Mouse (Mus musculus): Measurements from ENCODE around the gene Asic2. TPM values are rescaled to one million over a fixed set of nuclear protein-coding genes. Genes with fewer than 3 reads are reported as not detected.

The Asic2 gene
- polyA plus RNA-seq, 1 experiment from 2014 or later = not detected

DNA sequence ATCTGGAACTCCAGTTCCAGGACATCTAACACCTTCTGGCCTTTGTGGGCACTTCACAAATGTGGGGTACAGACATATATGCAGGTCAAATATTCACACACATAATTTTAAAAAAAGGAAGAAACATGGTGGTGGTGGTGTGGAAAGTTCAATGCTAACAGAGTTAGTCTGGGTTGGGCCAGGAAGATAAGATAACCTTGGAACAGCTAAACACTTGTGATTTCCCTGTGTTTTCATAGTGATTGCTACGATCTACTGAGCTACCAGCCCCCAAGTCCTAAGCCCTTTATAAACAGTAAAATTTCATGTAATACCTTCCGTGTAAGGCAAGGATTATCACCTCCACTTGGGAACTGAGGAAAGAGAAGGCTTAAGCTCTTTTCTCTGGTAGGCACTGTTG lies 1111.4 kb downstream of the Asic2 start:
- Histone ChIP-seq H3K4me1 (ENCODE audit: insufficient read depth) (peaks cover 14% of the 10 kb centered on the region), H3K9me3 (ENCODE audit: low read length) (no peaks in the 10 kb centered on the region), H3K9ac (replicated peaks) (no peak overlapping the region), H3K27ac (ENCODE audit: low read depth) (no peak overlapping the region), H3K36me3 (replicated peaks; ENCODE audit: insufficient read depth, low read length) (no peaks in the 10 kb centered on the region), H3K4me2 (ENCODE audit: low read depth, low read length) (no peak overlapping the region), H3K27me3 (ENCODE audit: insufficient read depth, low read length) (no peaks in the 10 kb centered on the region), H3K4me3 (ENCODE audit: low read depth, low read length) (no peak overlapping the region)
- TF ChIP-seq EP300 (IDR thresholded peaks at IDR 0.05; ENCODE audit: low read depth) (no peak), CTCF (IDR thresholded peaks at IDR 0.05; ENCODE audit: low read depth) (no peak)
- 53% methylated on average over 2 of the region's 2 CpGs for WGBS (ENCODE audit: insufficient replicate concordance)
- ATAC-seq (no peak), DNase-seq (no peak)

DNA sequence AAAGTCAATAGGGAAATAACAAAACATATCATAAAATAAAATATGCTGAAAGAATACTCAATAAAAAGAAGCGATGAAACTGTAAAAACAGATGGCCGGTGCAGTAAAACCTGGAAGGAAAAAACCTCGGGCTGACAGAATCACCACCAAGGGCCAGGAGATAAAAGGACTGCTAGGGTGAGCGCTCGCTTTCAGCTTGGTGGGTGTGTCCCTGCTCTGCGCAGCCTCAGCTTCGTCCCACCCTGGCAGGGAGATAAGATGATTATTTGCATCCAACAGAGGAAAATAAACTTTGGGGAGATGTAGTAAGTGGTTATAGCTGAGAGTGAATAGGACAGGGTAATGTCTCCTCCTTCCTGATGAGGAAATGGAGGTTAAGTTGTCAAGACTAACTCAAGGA lies 1113.3 kb downstream of the Asic2 start:
- ATAC-seq (peak; percentile 86), DNase-seq (peak; percentile 45)
- WGBS (ENCODE audit: insufficient replicate concordance) = 34% methylated on average over 7 of the region's 7 CpGs
- H3K4me2 ChIP-seq (ENCODE audit: low read depth, low read length) = peak overlapping the region; percentile 55
- TF ChIP-seq CTCF (IDR thresholded peaks at IDR 0.05; ENCODE audit: low read depth) (no peak), EP300 (IDR thresholded peaks at IDR 0.05; ENCODE audit: low read depth) (no peak)
- H3K4me3 ChIP-seq (ENCODE audit: low read depth, low read length) = 0 out of 2 replicates have a peak overlapping the region, but pooled peaks have one; percentile 6
- 0 out of 2 replicates have a peak overlapping the region, but pooled peaks have one; percentile 7 for H3K27ac ChIP-seq (ENCODE audit: low read depth)
- H3K9me3 ChIP-seq (ENCODE audit: low read length) = no peaks in the 10 kb centered on the region
- no peak overlapping the region for H3K9ac ChIP-seq (replicated peaks)
- no peaks in the 10 kb centered on the region for H3K36me3 ChIP-seq (replicated peaks; ENCODE audit: insufficient read depth, low read length)
- H3K27me3 ChIP-seq (ENCODE audit: insufficient read depth, low read length) = no peaks in the 10 kb centered on the region
- H3K4me1 ChIP-seq (ENCODE audit: insufficient read depth) = peaks cover 14% of the 10 kb centered on the region

DNA sequence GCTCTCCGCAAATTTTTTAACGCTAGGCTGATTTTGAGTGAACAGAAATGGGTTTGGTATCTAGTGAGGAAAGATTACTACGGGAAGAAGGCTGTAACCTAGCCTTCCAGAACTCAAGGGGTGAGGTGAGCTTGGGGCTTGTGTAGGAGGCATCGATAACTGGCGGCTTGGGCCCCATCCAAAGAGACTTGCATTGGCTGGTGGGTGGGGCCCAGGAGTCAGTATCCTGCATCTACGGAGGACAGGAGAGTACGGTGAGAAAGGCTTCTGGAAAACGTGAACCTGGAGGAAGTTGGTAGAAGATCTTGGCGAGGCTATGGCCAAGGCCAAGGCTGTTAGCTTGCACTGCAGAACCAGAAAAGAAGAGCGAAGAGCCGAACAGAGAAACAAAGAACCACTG lies 1113.8 kb downstream of the Asic2 start:
- Histone ChIP-seq H3K36me3 (replicated peaks; ENCODE audit: insufficient read depth, low read length) (no peaks in the 10 kb centered on the region), H3K4me3 (ENCODE audit: low read depth, low read length) (0 out of 2 replicates have a peak overlapping the region, but pooled peaks have one; percentile 6), H3K9ac (replicated peaks) (0 out of 2 replicates have a peak overlapping the region, but pooled peaks have one; percentile 6), H3K27me3 (ENCODE audit: insufficient read depth, low read length) (no peaks in the 10 kb centered on the region), H3K9me3 (ENCODE audit: low read length) (no peaks in the 10 kb centered on the region), H3K4me1 (ENCODE audit: insufficient read depth) (peaks cover 14% of the 10 kb centered on the region), H3K27ac (ENCODE audit: low read depth) (0 out of 2 replicates have a peak overlapping the region, but pooled peaks have one; percentile 7), H3K4me2 (ENCODE audit: low read depth, low read length) (peak overlapping the region; percentile 55)
- no peak for DNase-seq
- 75% methylated on average over 11 of the region's 11 CpGs for WGBS (ENCODE audit: insufficient replicate concordance)
- peak; percentile 53; the same call in 1 of the 2 replicates for ATAC-seq
- no peak for TF ChIP-seq CTCF (IDR thresholded peaks at IDR 0.05; ENCODE audit: low read depth)
- no peak for TF ChIP-seq EP300 (IDR thresholded peaks at IDR 0.05; ENCODE audit: low read depth)

DNA sequence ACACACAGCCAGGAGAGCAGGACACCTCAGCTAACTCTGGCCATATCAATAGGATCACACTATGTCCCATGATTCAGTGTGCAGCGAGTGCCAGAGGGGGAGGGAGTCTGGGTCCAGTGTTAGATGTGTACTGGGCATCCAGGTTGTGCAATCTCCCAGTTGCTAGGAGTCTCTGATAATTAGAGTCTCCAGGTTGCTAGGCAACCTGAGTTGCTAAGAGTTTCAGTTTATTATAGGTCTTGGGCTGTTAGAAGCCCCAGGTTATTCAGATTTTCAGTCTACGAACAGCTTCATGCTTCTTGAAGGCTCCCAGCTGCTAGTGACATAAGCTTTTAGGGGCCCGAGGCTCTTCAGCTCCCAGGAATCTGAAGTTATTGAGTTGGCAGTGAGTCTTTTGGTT lies 1115.2 kb downstream of the Asic2 start:
- 57% methylated on average over 3 of the region's 3 CpGs for WGBS (ENCODE audit: insufficient replicate concordance)
- no peaks in the 10 kb centered on the region for H3K27me3 ChIP-seq (ENCODE audit: insufficient read depth, low read length)
- peaks cover 14% of the 10 kb centered on the region for H3K4me1 ChIP-seq (ENCODE audit: insufficient read depth)
- H3K36me3 ChIP-seq (replicated peaks; ENCODE audit: insufficient read depth, low read length) = no peaks in the 10 kb centered on the region
- DNase-seq = peak; percentile 27
- no peak overlapping the region for H3K4me2 ChIP-seq (ENCODE audit: low read depth, low read length)
- peak; percentile 62; the same call in 1 of the 2 replicates for ATAC-seq
- no peak for TF ChIP-seq CTCF (IDR thresholded peaks at IDR 0.05; ENCODE audit: low read depth)
- no peak for TF ChIP-seq EP300 (IDR thresholded peaks at IDR 0.05; ENCODE audit: low read depth)
- no peak overlapping the region for H3K9ac ChIP-seq (replicated peaks)
- H3K9me3 ChIP-seq (ENCODE audit: low read length) = no peaks in the 10 kb centered on the region
- H3K27ac ChIP-seq (ENCODE audit: low read depth) = no peak overlapping the region
- no peak overlapping the region for H3K4me3 ChIP-seq (ENCODE audit: low read depth, low read length)

DNA sequence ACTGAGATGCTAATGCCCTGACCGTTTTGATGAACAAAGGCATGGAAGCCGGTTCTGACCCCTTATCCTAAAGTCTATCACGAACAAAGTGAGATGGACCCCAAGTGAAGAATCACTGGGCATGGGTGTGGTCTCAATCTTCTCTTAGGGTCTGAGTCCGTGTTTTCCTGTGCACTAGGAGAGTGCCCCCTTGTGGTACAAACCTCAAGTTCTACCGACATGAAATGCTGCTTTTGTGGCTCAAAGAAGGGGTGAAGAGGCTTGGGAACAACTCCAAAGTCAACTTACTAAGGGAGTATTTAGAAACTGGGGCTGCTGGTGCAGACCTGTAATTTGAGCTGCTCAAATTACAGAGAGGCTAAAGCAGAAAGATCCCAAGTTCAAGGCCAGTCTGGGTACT lies 1116.4 kb downstream of the Asic2 start:
- WGBS (ENCODE audit: insufficient replicate concordance) = 33% methylated on average over 5 of the region's 5 CpGs

DNA sequence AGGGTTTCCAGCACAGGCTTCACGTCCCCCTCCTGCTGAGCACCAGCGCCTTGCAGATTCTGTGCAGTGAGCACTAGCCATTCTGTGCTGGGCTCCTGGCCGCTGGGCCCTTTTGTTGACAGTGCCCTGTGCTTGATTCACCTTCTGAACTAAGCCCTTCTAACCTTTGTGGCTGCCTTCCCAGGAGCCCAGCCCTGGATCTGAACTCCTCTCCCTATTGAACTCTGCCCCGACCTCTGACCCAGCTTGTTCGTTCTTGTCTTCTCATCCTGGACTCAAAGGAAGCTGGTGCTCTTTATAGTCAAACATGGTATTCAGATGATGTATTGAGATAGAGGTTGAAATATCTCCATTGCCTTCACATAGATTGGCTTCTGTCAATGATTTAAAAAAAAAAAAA lies 1120.1 kb downstream of the Asic2 start:
- ATAC-seq = no peak
- 57% methylated on average over 5 of the region's 5 CpGs for WGBS (ENCODE audit: insufficient replicate concordance)
- no peak for TF ChIP-seq EP300 (IDR thresholded peaks at IDR 0.05; ENCODE audit: low read depth)
- TF ChIP-seq CTCF (IDR thresholded peaks at IDR 0.05; ENCODE audit: low read depth) = no peak

More for the DNA sequence above, 1116.4 kb downstream of the Asic2 start:
- DNase-seq (peak; percentile 37), ATAC-seq (no peak)
- Histone ChIP-seq H3K9ac (replicated peaks) (no peak overlapping the region), H3K27ac (ENCODE audit: low read depth) (no peak overlapping the region), H3K9me3 (ENCODE audit: low read length) (no peaks in the 10 kb centered on the region), H3K4me3 (ENCODE audit: low read depth, low read length) (no peak overlapping the region), H3K27me3 (ENCODE audit: insufficient read depth, low read length) (no peaks in the 10 kb centered on the region), H3K4me2 (ENCODE audit: low read depth, low read length) (no peak overlapping the region), H3K4me1 (ENCODE audit: insufficient read depth) (peaks cover 12% of the 10 kb centered on the region), H3K36me3 (replicated peaks; ENCODE audit: insufficient read depth, low read length) (no peaks in the 10 kb centered on the region)
- TF ChIP-seq EP300 (IDR thresholded peaks at IDR 0.05; ENCODE audit: low read depth) = no peak
- peak; percentile 73 for TF ChIP-seq CTCF (IDR thresholded peaks at IDR 0.05; ENCODE audit: low read depth)

More for the DNA sequence above, 1120.1 kb downstream of the Asic2 start:
- Histone ChIP-seq H3K27ac (ENCODE audit: low read depth) (no peak overlapping the region), H3K9ac (replicated peaks) (no peak overlapping the region), H3K27me3 (ENCODE audit: insufficient read depth, low read length) (no peaks in the 10 kb centered on the region), H3K9me3 (ENCODE audit: low read length) (no peaks in the 10 kb centered on the region), H3K4me1 (ENCODE audit: insufficient read depth) (no peaks in the 10 kb centered on the region), H3K4me3 (ENCODE audit: low read depth, low read length) (no peak overlapping the region), H3K4me2 (ENCODE audit: low read depth, low read length) (no peak overlapping the region), H3K36me3 (replicated peaks; ENCODE audit: insufficient read depth, low read length) (no peaks in the 10 kb centered on the region)
- DNase-seq = no peak
